Mouse (Mus musculus): Measurements from ENCODE around the gene Wdr76. TPM values are rescaled to one million over a fixed set of nuclear protein-coding genes. Genes with fewer than 3 reads are reported as not detected.

Gene Wdr76
- polyA plus RNA-seq (2014; fragmentation: Illumina TruSeq; extraction: RNeasy Lipid Tissue Mini Kit (QIAGEN cat#74804); ENCODE audit: low read depth, low replicate concordance): 2.1 TPM

DNA sequence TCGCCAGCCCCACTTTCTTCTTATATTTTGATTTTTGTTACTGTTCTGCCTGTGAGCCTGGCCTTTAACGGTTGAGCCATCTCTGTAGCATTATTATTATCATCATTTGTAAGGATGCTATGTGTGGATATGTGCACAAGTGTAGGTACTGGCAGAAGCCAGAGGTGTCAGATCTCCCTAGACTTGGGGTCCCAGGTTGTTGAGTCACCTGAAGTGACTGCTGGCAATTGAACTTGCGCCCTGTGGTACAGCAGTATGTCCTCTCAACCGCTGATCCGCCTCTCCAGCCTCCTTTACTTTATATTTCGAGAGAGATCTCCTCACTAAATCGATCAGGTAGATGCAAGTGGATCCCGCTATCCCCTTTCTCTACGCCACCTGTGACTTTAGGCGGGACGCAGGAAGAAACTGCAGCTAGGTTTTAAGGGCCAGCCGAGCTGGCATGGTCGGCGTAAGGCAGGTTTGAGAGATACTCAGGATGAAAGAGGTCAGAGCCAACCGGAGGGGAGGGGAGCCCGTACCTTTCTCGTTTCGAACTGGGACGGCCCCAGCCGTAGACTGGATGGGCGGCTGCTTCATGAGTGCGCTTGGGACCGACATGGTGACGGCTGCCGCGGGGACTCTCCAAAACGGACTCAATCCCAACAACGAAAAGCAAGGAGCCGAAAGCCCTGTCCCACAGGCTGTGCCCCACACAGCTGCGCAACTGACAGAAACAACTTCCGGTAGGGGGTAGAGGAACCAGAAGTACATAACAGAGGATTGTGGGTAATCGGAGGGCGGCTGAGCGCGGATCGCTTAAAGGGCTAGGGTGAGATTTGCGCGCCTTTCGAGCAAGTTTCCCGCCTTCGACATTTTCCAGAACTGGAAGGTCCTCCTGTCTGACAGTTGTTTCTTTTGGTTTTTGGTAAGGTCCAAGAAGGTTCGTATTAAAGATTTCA is at the start of gene Wdr76, which contains the start of gene Mfap1a:
Wdr76 (plus strand) TSS at position 782 of the 941 bp plus-strand sequence.
Mfap1a (minus strand) TSS at position 724 of the 941 bp plus-strand sequence.

DNA sequence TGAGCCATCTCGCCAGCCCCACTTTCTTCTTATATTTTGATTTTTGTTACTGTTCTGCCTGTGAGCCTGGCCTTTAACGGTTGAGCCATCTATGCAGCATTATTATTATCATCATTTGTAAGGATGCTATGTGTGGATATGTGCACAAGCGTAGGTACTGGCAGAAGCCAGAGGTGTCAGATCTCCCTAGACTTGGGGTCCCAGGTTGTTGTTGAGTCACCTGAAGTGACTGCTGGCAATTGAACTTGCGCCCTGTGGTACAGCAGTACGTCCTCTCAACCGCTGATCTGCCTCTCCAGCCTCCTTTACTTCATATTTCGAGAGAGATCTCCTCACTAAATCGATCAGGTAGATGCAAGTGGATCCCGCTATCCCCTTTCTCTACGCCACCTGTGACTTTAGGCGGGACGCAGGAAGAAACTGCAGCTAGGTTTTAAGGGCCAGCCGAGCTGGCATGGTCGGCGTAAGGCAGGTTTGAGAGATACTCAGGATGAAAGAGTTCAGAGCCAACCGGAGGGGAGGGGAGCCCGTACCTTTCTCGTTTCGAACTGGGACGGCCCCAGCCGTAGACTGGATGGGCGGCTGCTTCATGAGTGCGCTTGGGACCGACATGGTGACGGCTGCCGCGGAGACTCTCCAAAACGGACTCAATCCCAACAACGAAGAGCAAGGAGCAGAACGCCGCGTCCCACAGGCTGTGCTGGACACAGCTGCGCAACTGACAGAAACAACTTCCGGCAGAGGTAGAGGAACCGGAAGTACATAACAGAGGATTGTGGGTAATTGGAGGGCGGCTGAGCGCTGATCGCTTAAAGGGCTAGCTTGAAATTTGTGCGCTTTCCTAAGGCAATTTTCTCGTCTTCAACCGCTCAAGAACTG is 33.0 kb upstream of the Wdr76 start, which contains the start of gene Mfap1b:
Mfap1b (minus strand) TSS at position 767 of the 879 bp plus-strand sequence.

Other genes with a start within 250 kb of the Wdr76 start
- 22.6 TPM for gene Trp53bp1, start 235.3 kb upstream of the Wdr76 start, polyA plus RNA-seq (2014; fragmentation: Illumina TruSeq; extraction: RNeasy Lipid Tissue Mini Kit (QIAGEN cat#74804); ENCODE audit: low read depth, low replicate concordance)
- gene Map1a, start 217.1 kb upstream of the Wdr76 start, polyA plus RNA-seq (2014; fragmentation: Illumina TruSeq; extraction: RNeasy Lipid Tissue Mini Kit (QIAGEN cat#74804); ENCODE audit: low read depth, low replicate concordance): 2.4 TPM
- gene Ppip5k1, start 151.3 kb upstream of the Wdr76 start, polyA plus RNA-seq (2014; fragmentation: Illumina TruSeq; extraction: RNeasy Lipid Tissue Mini Kit (QIAGEN cat#74804); ENCODE audit: low read depth, low replicate concordance): 38.9 TPM
- gene Ckmt1, start 149.0 kb upstream of the Wdr76 start, polyA plus RNA-seq (2014; fragmentation: Illumina TruSeq; extraction: RNeasy Lipid Tissue Mini Kit (QIAGEN cat#74804); ENCODE audit: low read depth, low replicate concordance): 3.6 TPM
- gene Strc, start 119.6 kb upstream of the Wdr76 start, polyA plus RNA-seq (2014; fragmentation: Illumina TruSeq; extraction: RNeasy Lipid Tissue Mini Kit (QIAGEN cat#74804); ENCODE audit: low read depth, low replicate concordance): 0.14 TPM
- 468 TPM for gene Pdia3, start 92.9 kb upstream of the Wdr76 start, polyA plus RNA-seq (2014; fragmentation: Illumina TruSeq; extraction: RNeasy Lipid Tissue Mini Kit (QIAGEN cat#74804); ENCODE audit: low read depth, low replicate concordance)
- 10.4 TPM for gene Catsper2, start 92.9 kb upstream of the Wdr76 start, polyA plus RNA-seq (2014; fragmentation: Illumina TruSeq; extraction: RNeasy Lipid Tissue Mini Kit (QIAGEN cat#74804); ENCODE audit: low read depth, low replicate concordance)
- 16.5 TPM for gene Ell3, start 62.4 kb upstream of the Wdr76 start, polyA plus RNA-seq (2014; fragmentation: Illumina TruSeq; extraction: RNeasy Lipid Tissue Mini Kit (QIAGEN cat#74804); ENCODE audit: low read depth, low replicate concordance)
- gene Serf2, start 57.5 kb upstream of the Wdr76 start, polyA plus RNA-seq (2014; fragmentation: Illumina TruSeq; extraction: RNeasy Lipid Tissue Mini Kit (QIAGEN cat#74804); ENCODE audit: low read depth, low replicate concordance): 463 TPM
- gene Hypk, start 53.4 kb upstream of the Wdr76 start, polyA plus RNA-seq (2014; fragmentation: Illumina TruSeq; extraction: RNeasy Lipid Tissue Mini Kit (QIAGEN cat#74804); ENCODE audit: low read depth, low replicate concordance): 15.3 TPM
- gene Serinc4, start 49.9 kb upstream of the Wdr76 start, polyA plus RNA-seq (2014; fragmentation: Illumina TruSeq; extraction: RNeasy Lipid Tissue Mini Kit (QIAGEN cat#74804); ENCODE audit: low read depth, low replicate concordance): 0.74 TPM
- 30.5 TPM for gene Mfap1b, start 32.7 kb upstream of the Wdr76 start, polyA plus RNA-seq (2014; fragmentation: Illumina TruSeq; extraction: RNeasy Lipid Tissue Mini Kit (QIAGEN cat#74804); ENCODE audit: low read depth, low replicate concordance)
- gene Mfap1a, start 58 bp upstream of the Wdr76 start, polyA plus RNA-seq (2014; fragmentation: Illumina TruSeq; extraction: RNeasy Lipid Tissue Mini Kit (QIAGEN cat#74804); ENCODE audit: low read depth, low replicate concordance): 24.0 TPM

All from adipose tissue, adult 10 weeks (tissue).